Mouse (Mus musculus) liver, embryonic 11.5 days (tissue): ENCODE data around the gene Wfdc3. TPM values are rescaled to one million over a fixed set of nuclear protein-coding genes. Genes with fewer than 3 reads are reported as not detected.

ENCODE experiments used
- ATAC-seq: fragments of 200-750 bp; cut with Nextera tagmentation; replicated peaks from 2 replicates; pipeline ENCODE4 v1.8.0; 2017; ENCODE audit warnings: moderate number of reproducible peaks, mild to moderate bottlenecking, moderate TSS enrichment, moderate library complexity; ENCODE audit not compliant: low FRiP score
- DNase-seq: peaks from one replicate; pipeline ENCODE4 v3.0.0-alpha.2; 2017; ENCODE audit warnings: low spot score
- H3K27ac ChIP-seq: fragments of 300-500 bp; sonication (generic); 2 replicates; pipeline ENCODE4 v1.5.1; 2014; ENCODE audit warnings: mild to moderate bottlenecking, low read depth, low read length, control low read depth
- H3K27me3 ChIP-seq: fragments of 300-500 bp; sonication (generic); replicated peaks from 2 replicates; pipeline ENCODE4 v1.6.1; 2014; ENCODE audit warnings: low read length, mixed read lengths; ENCODE audit not compliant: control insufficient read depth, insufficient read depth
- H3K36me3 ChIP-seq: fragments of 300-500 bp; sonication (generic); 2 replicates; pipeline ENCODE4 v1.6.1; 2014; ENCODE audit warnings: mild to moderate bottlenecking, low read length, moderate library complexity, mixed read lengths; ENCODE audit not compliant: control insufficient read depth, insufficient read depth
- H3K4me1 ChIP-seq: fragments of 300-500 bp; sonication (generic); replicated peaks from 2 replicates; pipeline ENCODE4 v1.6.1; 2014; ENCODE audit warnings: low read length, mixed read lengths; ENCODE audit not compliant: control insufficient read depth, insufficient read depth
- H3K4me2 ChIP-seq: fragments of 300-500 bp; sonication (generic); 2 replicates; pipeline ENCODE4 v1.6.1; 2014; ENCODE audit warnings: mild to moderate bottlenecking, control low read depth, moderate library complexity
- H3K4me3 ChIP-seq: fragments of 300-500 bp; sonication (generic); 2 replicates; pipeline ENCODE4 v1.5.1; 2014; ENCODE audit warnings: low read depth, low read length, control low read depth
- H3K9ac ChIP-seq: fragments of 300-500 bp; sonication (generic); 2 replicates; pipeline ENCODE4 v1.6.1; 2014; ENCODE audit warnings: low read depth, low read length, control low read depth
- H3K9me3 ChIP-seq: fragments of 300-500 bp; sonication (generic); 2 replicates; pipeline ENCODE4 v1.6.1; 2016; ENCODE audit warnings: low read length, inconsistent platforms, mixed read lengths; ENCODE audit not compliant: control insufficient read depth
- WGBS: fragments of 180-500 bp; shearing (Covaris S2); extraction: QIAGEN DNeasy Blood & Tissue Kit; methylation state at CpG from one replicate; pipeline ENCODE4 v1.1.7; 2014; 5-methylcytosine and 5-hydroxymethylcytosine counted together
- polyA plus RNA-seq: library from polyadenylated mRNA; unstranded; fragments of >200 nt; fragmentation: Nextera tagmentation; extraction: Ambion mirVana; gene quantifications from 2 replicates; pipeline ENCODE4 v1.2.1, GENCODE M21; 2014

The Wfdc3 gene
- polyA plus RNA-seq, 1 experiment from 2014 or later, result 0.38 TPM

DNA sequence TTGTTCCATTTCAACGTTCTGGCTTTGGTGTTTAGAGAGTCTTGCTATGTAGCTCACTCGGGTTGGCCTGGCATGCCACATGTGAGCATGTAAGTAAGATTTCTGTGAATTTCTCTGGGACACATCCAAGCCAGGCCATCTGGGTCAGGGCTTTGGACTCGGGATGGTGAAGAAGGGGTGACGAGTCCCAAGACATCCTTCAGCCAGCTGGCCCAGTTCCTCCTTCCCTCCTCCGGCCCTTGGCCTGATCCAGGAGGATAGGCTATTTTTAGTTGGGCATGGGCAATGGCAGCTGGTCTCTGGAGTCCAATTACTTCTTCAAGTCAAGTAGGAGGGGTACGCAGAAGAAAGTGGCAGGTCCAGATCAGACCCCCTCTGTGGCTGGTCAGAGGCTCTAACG lies 33.1 kb upstream of the Wfdc3 start:
- H3K36me3 ChIP-seq, result no peaks in the 10 kb centered on the region
- no peak overlapping the region for H3K27ac ChIP-seq
- H3K9ac ChIP-seq, result no peak overlapping the region
- no peak overlapping the region for H3K4me2 ChIP-seq
- no peak overlapping the region for H3K4me3 ChIP-seq
- 72% methylated on average over 7 of the region's 7 CpGs for WGBS
- H3K27me3 ChIP-seq, result peaks cover 24% of the 10 kb centered on the region
- ATAC-seq (no peak), DNase-seq (no peak)
- no peaks in the 10 kb centered on the region for H3K9me3 ChIP-seq
- H3K4me1 ChIP-seq, result no peaks in the 10 kb centered on the region; the same call in 1 of the 2 replicates

DNA sequence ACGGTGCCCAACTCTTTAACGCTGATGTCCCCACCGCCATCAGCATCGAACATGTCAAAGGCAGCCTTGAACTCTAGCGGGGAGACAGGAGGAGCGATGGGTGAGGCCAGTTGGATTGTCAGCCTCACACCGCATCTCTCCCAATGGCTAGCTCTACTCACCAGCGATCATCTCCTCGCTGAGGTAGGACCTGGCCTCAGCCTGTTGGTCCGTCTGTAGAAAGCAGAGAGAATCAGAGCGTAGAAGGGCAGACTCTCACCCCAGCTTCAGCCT lies 32.2 kb upstream of the Wfdc3 start:
- Histone ChIP-seq H3K9ac (no peak overlapping the region), H3K27ac (no peak overlapping the region), H3K4me1 (peaks cover 8% of the 10 kb centered on the region), H3K27me3 (peaks cover 24% of the 10 kb centered on the region), H3K4me2 (no peak overlapping the region), H3K9me3 (no peaks in the 10 kb centered on the region), H3K36me3 (0 out of 2 replicates have a peak, but pooled peaks cover 4% of the 10 kb centered on the region), H3K4me3 (no peak overlapping the region)
- ATAC-seq (no peak), DNase-seq (no peak)
- 88% methylated on average over 11 of the region's 11 CpGs for WGBS

DNA sequence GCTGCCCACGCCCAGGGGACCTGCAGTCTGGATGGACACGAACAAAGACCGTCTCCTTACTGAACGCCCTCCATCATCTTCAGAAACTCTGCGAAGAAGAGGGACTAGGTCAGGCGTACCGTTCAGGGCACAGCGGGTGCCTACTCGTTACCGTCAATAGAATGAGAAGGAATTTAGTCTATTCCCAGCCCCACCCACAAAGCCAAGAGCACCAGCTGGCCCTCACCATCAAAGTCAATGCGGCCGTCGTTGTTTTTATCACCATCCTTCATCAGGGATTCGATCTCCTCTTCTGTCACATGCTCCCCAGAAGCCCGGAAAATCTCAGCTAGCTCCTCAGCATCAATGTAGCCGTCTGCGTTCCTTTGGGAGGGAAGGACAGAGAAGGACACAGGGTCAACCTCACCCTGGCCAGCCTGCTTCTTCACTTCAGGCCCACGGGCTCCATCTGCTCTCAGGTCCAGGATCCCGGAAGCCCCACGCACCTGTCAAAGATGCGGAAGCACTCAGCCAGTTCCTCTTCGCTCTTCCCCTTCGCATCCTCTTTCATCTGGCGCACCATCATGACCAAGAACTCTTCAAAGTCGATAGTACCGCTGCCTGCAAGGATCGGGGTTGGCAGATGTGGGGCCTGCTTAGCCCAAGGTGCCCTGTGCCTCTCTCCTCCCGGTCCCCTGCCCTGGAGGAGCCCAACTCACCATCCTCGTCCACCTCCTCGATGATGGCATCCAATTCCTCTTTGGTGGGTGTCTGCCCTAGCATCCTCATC lies 31.7 kb upstream of the Wfdc3 start:
- H3K9me3 ChIP-seq, result no peaks in the 10 kb centered on the region
- no peak overlapping the region for H3K4me2 ChIP-seq
- peaks cover 24% of the 10 kb centered on the region for H3K27me3 ChIP-seq
- ATAC-seq (no peak), DNase-seq (no peak)
- H3K4me3 ChIP-seq, result no peak overlapping the region
- peaks cover 10% of the 10 kb centered on the region for H3K4me1 ChIP-seq
- no peak overlapping the region for H3K27ac ChIP-seq
- H3K36me3 ChIP-seq, result peaks cover 4% of the 10 kb centered on the region; the same call in 1 of the 2 replicates
- H3K9ac ChIP-seq, result no peak overlapping the region
- WGBS, result 77% methylated on average over 30 of the region's 30 CpGs

DNA sequence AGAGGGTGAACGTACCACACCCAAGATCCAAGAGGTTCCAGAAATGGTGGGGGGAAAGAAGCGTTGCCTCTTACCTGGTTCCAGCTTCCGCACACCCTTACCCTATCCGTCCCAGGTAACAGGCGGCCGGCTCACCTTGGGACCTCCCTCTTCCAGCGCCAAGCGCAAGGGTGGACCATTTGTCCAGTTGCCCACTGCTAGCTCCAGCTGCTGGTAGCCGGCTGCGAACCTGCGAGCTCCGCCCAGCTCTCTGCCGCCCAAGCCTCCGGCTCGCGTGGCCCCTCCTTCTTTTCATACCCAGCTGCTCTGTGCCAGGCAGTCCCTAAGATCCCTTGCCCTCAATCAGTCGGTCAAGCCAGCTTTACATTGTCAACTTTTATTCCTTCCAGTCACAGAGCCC lies 31.1 kb upstream of the Wfdc3 start:
- no peak overlapping the region for H3K27ac ChIP-seq
- H3K9ac ChIP-seq, result no peak overlapping the region
- H3K9me3 ChIP-seq, result no peaks in the 10 kb centered on the region
- WGBS, result 52% methylated on average over 17 of the region's 17 CpGs
- DNase-seq, result no peak
- peaks cover 16% of the 10 kb centered on the region for H3K4me1 ChIP-seq
- ATAC-seq, result no peak
- H3K27me3 ChIP-seq, result peaks cover 24% of the 10 kb centered on the region
- H3K4me3 ChIP-seq, result no peak overlapping the region
- H3K36me3 ChIP-seq, result peaks cover 10% of the 10 kb centered on the region
- no peak overlapping the region for H3K4me2 ChIP-seq

DNA sequence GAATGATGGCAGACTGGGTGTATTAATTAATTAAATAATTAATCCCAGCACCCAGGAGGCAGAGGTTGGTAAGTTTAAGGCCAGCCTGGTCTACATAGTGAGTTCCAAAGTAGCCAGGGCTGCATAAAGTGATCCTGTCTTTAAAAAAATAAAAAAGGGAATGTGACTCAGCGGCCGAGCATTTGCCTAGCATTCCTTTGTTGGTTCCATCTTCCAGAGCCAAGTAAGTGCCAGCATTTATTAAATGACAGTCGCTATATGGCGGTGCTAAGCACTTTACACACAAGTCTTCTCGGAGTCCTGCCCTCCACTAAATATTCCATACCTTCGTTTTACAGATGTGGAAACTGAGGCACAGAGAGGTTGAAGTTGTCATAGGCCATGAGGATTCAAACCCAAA lies 30.4 kb upstream of the Wfdc3 start:
- Histone ChIP-seq H3K9ac (no peak overlapping the region), H3K4me1 (peaks cover 22% of the 10 kb centered on the region), H3K9me3 (no peaks in the 10 kb centered on the region), H3K4me3 (no peak overlapping the region), H3K27ac (no peak overlapping the region), H3K4me2 (no peak overlapping the region), H3K36me3 (peaks cover 16% of the 10 kb centered on the region), H3K27me3 (peaks cover 24% of the 10 kb centered on the region)
- 83% methylated on average over 6 of the region's 6 CpGs for WGBS
- DNase-seq, result no peak
- ATAC-seq, result no peak

DNA sequence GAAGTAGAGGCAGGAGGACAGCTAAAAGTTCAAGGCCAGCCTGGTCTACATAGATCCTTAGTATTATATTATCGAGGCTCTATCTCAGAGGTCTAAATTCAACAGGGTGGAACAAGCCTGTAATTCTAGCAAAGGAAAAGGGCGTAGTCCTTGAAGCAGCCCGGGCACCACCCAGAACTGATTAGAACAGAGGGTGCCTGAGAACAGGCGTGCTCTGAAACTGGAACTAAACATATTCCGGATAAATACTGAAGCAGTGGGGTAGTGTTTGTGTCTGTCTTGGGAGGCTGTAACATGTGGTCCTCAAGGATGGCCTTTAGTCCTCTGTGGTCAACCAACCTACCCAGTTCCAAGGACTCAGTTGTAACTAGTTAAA lies 28.2 kb upstream of the Wfdc3 start:
- H3K4me1 ChIP-seq, result peaks cover 27% of the 10 kb centered on the region
- H3K27me3 ChIP-seq, result peaks cover 24% of the 10 kb centered on the region
- peak overlapping the region; percentile 71; the same call in 1 of the 2 replicates for H3K27ac ChIP-seq
- no peak overlapping the region for H3K4me3 ChIP-seq
- H3K9ac ChIP-seq, result no peak overlapping the region
- peaks cover 19% of the 10 kb centered on the region for H3K36me3 ChIP-seq
- peak; percentile 66 for ATAC-seq
- no peaks in the 10 kb centered on the region for H3K9me3 ChIP-seq
- WGBS, result 52% methylated on average over 5 of the region's 5 CpGs
- peak overlapping the region; percentile 47 for H3K4me2 ChIP-seq
- DNase-seq, result no peak

DNA sequence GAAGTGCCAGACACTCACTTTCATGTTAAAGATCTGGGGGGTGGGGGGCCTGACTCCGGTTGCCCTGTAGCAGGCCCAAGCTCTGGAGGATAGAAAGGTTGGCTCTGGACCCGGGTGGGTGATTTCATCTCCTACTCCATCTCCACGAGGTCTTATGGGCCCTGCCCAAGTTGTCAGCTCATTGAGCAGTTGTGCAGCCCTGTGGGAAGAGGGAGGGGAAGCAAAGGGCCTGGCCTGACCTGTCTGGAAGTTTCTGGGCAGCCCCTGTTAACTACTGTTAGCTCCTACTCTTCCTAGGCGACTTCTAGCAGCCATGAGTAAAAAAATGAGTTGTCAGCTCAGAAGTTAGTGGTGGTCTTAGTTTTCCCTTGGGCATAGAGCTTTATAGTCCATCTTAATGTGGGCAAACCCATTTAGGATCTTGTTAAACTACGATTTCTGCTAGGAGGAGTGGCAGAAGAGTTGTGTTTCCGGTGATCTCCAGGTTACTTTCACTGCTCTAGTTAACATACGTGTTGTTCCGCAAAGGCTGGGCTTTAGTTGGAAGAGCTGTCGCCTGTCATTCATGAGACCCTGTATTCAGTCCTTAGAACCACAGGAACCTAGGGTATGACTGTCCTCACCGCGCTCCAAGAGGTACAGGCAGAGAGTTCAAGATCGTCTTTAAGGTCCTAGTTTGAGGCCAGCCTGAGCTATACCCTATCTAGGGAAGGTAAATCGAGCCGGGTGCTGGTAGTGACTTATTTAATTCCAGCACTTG lies 27.7 kb upstream of the Wfdc3 start:
- Histone ChIP-seq H3K4me3 (no peak overlapping the region), H3K9me3 (no peaks in the 10 kb centered on the region), H3K36me3 (peaks cover 19% of the 10 kb centered on the region), H3K27me3 (peaks cover 22% of the 10 kb centered on the region), H3K9ac (no peak overlapping the region), H3K27ac (peak overlapping the region; percentile 71), H3K4me2 (peak overlapping the region; percentile 32), H3K4me1 (peaks cover 27% of the 10 kb centered on the region)
- no peak for ATAC-seq
- 71% methylated on average over 14 of the region's 14 CpGs for WGBS
- no peak for DNase-seq

DNA sequence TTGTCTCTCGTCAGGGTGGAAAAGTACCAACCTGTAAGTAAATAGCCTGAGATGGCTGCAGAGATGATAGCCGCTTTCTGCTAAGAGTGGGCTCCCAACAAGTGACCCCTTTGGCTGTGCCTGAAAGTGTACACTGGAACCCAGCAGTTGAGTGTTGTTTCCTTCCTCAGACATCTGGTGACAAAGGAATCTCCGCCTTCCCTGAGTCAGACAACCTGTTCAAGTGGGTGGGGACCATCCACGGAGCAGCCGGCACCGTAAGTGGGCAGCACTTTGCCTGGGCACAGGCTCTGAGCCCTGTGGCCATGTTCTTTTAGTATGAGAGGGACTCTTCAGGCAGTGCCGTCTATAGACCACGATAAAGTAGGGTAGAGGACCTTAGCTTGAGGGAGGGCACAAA lies 25.4 kb upstream of the Wfdc3 start:
- peak overlapping the region; percentile 92 for H3K9ac ChIP-seq
- H3K4me2 ChIP-seq, result peak overlapping the region; percentile 98
- 73% methylated on average over 8 of the region's 8 CpGs for WGBS
- H3K36me3 ChIP-seq, result peaks cover 25% of the 10 kb centered on the region
- no peak for DNase-seq
- ATAC-seq, result no peak
- 0 out of 2 replicates have a peak overlapping the region, but pooled peaks have one; percentile 67 for H3K27ac ChIP-seq
- peaks cover 27% of the 10 kb centered on the region for H3K4me1 ChIP-seq
- no peaks in the 10 kb centered on the region for H3K9me3 ChIP-seq
- peak overlapping the region; percentile 92 for H3K4me3 ChIP-seq
- H3K27me3 ChIP-seq, result no peaks in the 10 kb centered on the region

DNA sequence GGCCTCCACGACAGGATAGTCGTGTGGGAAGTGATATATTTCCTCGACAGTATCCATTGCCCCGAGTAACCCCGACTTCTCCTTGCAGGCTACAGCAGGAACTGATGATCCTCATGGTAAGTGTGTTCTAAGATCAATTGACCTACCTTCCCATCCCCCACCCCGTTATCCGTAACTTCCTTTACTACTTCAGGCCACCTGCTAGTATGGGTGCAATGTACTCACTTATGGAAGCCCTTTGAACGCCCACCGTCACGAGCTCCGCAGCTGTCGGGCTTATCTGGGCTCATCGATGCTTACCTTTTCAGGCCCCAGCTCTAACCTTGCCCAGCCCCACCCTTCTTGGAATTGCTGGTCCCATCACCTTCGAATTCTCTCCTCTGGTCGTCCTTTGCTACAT lies 24.5 kb upstream of the Wfdc3 start:
- Histone ChIP-seq H3K9me3 (no peaks in the 10 kb centered on the region), H3K4me3 (peak overlapping the region; percentile 92), H3K9ac (peak overlapping the region; percentile 92), H3K4me1 (peaks cover 27% of the 10 kb centered on the region), H3K36me3 (peaks cover 29% of the 10 kb centered on the region), H3K4me2 (peak overlapping the region; percentile 98), H3K27ac (peak overlapping the region; percentile 67), H3K27me3 (no peaks in the 10 kb centered on the region)
- DNase-seq, result no peak
- ATAC-seq, result no peak
- WGBS, result 2% methylated on average over 15 of the region's 15 CpGs
